Mouse (Mus musculus): ENCODE results near the gene Osm.

Gene Osm

DNA sequence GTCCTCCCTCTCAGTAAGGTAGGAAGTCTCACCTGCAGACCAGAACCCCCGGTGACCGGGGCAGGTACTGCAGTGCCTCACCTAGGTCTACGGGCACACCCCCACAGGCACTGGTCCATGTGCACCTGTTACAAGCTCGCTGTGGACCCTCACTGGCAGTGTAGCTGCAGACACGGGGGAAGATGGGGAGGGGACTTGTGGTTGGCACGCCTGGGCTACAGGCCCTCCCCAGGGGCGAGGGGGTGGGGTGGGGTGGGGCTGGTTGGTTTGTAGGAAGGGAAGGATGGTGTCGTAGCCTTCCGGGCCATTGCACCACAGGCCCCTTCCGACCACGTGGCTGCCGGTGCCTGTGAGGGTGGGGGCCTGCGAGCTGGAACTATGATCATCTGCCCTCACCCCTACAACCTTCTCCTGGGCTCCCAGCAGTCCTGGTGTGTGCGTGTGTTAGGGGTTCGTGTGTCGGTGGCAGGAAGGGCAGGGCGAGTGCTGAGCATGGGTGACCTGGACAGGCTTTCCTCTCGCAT, 1.2 kb downstream of the Osm start:
- no peak for DNase-seq (ENCODE audit: inconsistent age in 2 of 2, low spot score in 1 of 2)

GRCm38 (mm10) chr11:4238167-4238566, 1.9 kb downstream of the Osm start:
- DNase-seq (ENCODE audit: inconsistent age in 2 of 2, low spot score in 1 of 2), result no peak

DNA sequence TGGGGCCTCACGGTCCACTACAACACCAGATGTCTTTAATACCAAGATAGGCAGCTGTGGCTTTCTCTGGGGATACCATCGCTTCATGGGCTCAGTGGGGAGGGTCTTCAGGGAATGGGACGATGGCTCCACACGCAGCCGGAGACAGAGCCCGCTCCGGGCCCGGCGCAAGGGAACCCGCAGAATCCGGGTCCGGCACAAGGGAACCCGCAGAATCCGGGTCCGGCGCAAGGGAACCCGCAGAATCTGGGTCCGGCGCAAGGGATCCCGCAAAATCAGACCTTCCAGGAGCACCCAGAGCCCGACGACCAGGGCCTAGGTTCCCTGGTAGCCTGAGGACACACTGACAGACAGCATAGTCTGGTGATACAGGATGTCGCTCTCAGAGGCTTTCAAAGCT, 3.5 kb downstream of the Osm start:
- no peak for DNase-seq (ENCODE audit: inconsistent age in 2 of 2, low spot score in 1 of 2)

- DNase-seq (ENCODE audit: inconsistent age in 2 of 2, low spot score in 1 of 2), result no peak
Measured at GRCm38 (mm10) chr11:4240151-4240550, 3.9 kb downstream of the Osm start.

DNA sequence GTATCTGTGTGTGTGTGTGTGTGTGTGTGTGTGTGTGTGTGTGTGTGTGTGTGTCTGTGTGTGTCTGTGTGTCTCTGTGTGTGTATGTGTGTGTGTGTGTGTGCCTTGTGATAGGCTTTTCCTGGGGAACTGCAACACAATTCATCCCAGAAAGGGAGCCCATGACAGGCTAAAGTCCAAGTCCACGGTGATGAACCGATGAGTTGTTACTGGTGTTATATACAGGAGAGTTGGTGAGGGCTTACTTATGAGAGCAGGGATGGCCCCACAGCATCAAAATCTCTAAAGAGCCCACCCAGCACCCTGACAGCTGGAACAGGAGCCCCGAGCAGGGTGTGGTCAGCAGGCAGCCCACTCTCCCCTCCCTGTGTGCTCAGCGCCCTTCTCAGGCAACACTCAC, 5.0 kb downstream of the Osm start:
- DNase-seq (ENCODE audit: inconsistent age in 2 of 2, low spot score in 1 of 2), result no peak

DNA sequence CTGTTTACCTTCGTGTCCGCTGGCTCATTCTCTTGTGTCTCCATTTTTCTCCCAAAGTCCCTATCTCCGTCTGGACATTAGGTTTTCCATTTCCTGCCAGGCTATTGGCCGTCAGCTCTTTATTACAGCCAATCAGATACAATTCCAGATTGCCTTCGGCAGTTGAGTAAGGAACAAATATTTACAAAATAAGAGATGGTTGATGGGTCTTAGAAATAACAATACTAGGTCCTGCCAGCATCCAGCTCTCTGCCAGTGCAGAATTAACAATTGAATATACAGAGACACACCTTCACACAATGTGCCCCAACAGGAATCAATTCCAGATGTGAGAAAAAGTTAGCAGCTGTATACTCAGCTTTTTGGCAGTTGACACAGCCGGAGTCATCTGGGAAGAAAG, 9.9 kb downstream of the Osm start:
- DNase-seq (ENCODE audit: inconsistent age in 2 of 2, low spot score in 1 of 2), result no peak

DNA sequence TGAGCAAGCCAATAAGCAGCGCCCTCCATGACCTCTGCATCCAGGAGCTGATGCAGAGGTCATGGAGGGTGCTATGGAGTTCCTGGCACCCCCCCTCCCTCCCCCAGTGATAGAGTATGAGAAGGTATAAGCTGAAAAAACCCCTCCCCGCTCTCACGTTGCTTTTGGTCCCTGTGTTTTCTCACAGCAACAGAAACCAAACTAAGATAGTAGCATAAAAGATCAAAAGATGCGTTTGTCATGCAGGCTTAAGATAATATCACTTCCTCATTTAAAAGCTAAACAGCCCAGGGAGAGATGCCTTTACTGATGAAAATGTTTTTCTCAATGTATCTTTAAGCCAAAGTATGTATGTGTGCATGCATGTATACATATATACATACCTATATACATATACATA, 10.4 kb downstream of the Osm start:
- DNase-seq (ENCODE audit: inconsistent age in 2 of 2, low spot score in 1 of 2), result no peak

DNA sequence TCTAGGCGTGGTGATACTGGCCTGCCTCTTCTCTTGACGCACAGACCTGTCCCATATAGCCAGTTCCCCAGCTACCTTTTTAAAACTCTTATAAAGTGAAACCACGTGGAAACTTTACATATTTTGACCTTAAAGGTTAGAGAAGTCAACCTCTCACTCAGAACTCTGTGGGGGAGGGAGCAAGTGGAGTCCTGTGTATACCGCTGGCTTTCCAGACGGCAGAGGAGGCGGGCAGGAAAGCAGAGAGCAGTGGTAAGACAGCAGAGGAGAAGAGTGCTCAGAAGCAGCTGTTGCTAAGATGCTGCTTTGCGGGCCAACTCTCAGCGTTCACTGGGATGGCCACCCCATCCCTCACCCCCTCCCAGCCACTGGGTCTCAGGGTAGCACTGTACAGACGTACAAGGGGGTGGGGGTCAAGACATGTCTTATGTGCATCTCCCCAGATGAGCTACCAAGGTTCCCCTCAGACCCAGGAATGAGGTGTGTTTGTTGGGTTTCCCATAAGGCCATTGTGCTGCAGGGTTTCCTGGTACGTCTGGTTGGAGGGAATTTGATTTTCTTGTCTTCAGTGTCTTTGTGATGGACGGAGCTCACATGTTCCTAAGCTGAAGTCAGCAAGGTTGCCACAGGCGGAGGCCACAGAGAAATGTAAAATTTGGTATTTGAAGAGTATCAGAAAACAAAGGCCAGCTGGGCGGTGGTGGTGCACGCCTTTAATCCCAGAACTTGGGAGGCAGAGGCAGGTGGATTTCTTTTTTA, 11.2 kb downstream of the Osm start:
- DNase-seq (ENCODE audit: inconsistent age in 2 of 2, low spot score in 1 of 2), result no peak

GRCm38 (mm10) chr11:4249151-4249550, 12.9 kb downstream of the Osm start:
- DNase-seq (ENCODE audit: inconsistent age in 2 of 2, low spot score in 1 of 2), result no peak

DNA sequence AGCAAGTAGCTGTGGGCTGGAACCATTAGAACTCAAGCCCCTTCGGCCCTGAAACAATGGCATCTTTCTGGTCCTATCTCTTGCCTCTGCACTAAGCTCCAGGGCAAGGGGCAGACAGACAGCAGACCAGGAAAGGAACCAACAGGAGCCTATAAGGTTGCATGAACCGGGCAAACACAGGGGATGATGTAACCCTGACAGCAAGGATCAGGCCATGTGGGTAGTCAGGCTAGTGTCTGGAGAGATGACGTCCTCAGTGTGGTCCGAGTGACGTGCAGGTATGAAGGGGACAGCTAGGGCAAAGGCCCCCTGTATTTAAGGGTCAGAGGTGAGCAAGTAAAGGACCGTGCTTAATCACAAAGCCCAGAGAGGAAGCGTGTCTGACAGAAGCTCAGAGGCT, 14.1 kb downstream of the Osm start:
- DNase-seq (ENCODE audit: inconsistent age in 2 of 2, low spot score in 1 of 2), result no peak

DNA sequence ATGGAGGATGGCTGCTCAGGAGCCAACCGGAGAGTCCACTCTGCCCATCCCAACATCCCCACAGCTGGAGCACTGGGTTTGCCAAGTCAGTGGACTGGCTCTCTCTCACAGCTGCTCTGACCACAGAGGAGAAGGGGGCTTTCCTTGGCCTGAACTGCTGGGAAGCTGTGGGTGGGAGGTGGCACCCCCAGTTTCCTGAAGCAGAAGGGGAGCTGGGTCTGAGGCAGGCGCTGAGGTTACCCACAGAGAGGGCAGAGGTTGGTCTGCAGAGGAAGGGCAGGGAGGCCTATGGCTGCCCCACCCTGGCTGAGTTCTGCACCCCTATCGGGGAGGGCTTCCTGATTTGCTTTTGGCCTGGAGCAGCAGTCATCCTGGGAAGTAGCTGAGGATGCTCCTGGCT, 15.2 kb downstream of the Osm start:
- DNase-seq (ENCODE audit: inconsistent age in 2 of 2, low spot score in 1 of 2), result no peak

GRCm38 (mm10) chr11:4252886-4253285, 16.7 kb downstream of the Osm start:
- DNase-seq (ENCODE audit: inconsistent age in 2 of 2, low spot score in 1 of 2), result no peak

DNA sequence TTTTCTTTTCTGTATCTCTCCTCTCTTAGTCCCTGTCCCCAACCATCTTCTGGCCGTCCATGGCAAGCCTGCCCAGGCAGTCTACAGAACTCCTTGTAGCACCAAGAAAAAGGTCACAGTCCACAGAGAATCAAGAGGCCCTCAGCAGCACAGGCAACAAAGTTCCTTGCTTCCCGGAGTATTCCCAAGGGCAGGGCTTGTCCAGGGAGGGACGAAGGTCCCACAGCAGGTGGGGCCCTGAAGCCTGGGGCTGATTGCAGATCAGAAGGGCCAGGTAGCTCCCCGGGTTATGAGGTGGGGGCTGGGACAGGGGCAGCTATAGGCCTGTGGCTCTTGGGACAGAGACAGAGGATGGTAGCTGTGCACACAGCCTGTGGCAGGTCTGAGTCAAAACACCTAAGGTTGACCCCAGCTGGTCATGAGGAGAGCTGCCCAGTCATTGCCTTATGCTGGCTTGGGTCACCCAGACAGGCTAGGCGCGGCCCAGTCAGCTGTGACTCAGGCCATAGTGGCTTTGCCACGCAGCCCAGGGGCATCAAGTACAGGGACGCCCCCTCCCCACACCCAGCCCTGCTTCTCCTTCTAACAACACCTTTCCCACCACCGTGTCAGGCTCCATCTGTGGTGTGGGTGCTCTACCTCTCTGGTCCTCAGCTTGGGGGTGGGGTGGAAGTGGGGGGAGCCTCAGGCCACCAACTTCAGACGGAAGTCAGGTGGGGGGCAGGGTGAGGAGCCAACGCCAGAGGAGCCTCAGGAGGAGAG, 20.8 kb downstream of the Osm start, which contains the start of gene Lif:
Gene Lif (plus strand): TSS at position 712 of the 762 bp plus-strand sequence.
- no peak for DNase-seq (ENCODE audit: inconsistent age in 2 of 2, low spot score in 1 of 2)

DNA sequence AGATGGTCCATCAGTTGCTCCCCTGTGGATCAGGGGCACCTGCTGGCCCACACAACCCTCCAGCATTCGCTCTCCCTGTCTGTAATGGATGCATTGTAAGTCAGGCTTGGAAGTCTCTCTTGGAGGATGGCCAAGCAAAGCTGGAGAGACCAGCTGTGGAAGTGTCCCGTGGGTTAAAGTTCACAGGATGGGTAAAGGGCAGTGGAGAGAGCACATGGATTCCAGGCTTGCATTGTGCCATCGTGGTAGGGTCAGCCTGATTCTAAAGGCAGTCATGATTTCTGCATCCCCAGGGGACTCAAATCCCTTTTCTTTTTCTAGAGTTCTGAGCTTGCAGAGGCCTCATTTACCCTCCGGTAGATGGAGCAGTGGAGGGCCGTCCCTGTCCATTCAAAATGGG, 21.5 kb downstream of the Osm start:
- DNase-seq (ENCODE audit: inconsistent age in 2 of 2, low spot score in 1 of 2), result no peak

- DNase-seq (ENCODE audit: inconsistent age in 2 of 2, low spot score in 1 of 2), result peak; percentile 84 to 96
Measured at GRCm38 (mm10) chr11:4258657-4259082, 22.4 kb downstream of the Osm start.

GRCm38 (mm10) chr11:4260463-4261187, 24.4 kb downstream of the Osm start:
- peak; percentile 34 to 64 for DNase-seq (ENCODE audit: inconsistent age in 2 of 2, low spot score in 1 of 2)

- peak; percentile 62 to 78 for DNase-seq (ENCODE audit: inconsistent age in 2 of 2, low spot score in 1 of 2)
Measured at GRCm38 (mm10) chr11:4261188-4261494, 24.9 kb downstream of the Osm start.

DNA sequence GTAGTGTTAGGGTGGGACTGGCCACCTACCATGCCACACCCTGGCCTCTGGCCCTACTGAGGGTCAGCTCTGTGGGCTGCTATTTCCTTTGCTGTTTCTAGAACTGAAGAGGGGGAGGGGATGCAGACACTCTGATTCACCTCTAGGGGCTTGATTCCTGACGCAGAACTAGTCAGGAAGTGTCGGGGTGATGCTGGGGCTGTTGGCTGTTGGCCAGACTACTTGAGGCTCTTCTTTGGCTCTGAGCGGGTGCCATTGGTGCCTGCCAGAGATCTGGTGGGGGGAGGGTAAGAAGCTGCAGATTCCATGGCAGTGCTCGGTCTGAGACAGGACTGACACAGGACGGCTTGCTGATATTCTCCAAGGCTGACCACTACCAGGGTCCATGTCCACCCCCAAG, 25.7 kb downstream of the Osm start:
- no peak for DNase-seq (ENCODE audit: inconsistent age in 2 of 2, low spot score in 1 of 2)

DNA sequence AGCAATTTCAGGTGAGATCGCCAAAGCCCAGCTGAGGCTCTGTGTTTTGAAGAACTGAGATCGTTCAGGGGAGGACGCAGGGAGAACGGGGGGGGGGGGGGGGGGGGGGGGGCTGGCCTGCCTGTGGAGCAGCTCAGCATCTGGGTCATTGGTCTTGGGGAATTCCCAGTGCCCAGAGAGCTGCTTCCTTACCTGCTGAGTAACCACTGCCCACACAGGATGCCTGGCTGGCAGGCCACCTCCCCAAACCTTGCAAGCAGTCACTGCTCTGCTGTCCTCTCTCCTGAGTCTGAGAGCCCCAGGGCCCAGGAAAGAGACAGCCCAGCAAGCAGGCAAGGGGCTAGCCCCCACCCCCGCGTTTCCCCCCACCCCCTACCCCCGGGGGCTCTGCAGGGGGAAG, 26.6 kb downstream of the Osm start:
- DNase-seq (ENCODE audit: inconsistent age in 2 of 2, low spot score in 1 of 2), result no peak

DNA sequence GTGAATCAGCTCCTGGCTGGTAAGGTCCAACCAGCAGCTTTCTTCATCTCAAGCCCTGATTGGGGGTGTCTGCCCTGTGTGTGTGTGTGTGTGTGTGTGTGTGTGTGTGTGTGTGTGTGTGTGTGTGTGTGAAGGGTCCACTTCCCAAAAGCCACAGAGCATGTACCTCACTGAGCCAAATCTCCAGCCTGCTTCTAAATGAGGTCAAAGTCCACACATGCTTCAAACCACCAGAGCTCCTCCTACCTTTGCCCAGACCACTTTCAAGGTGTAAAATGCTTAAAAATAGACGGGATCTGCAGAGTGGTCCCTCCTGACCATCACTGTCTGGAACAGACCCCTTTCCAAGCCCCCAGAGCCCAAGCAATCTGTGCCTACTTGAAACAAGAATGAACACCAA, 27.1 kb downstream of the Osm start:
- no peak for DNase-seq (ENCODE audit: inconsistent age in 2 of 2, low spot score in 1 of 2)

- DNase-seq (ENCODE audit: inconsistent age in 2 of 2, low spot score in 1 of 2), result no peak
Measured at GRCm38 (mm10) chr11:4264066-4264465, 27.8 kb downstream of the Osm start.

Data from adrenal gland, adult (tissue).